Mouse (Mus musculus) urinary bladder, postnatal 36 days (tissue): Measurements from ENCODE around the gene Gm9376.

Experiments used
- DNase-seq, 2 experiments: peaks; one replicate each; pipeline ENCODE4 v3.0.0; 2022; ENCODE audit warnings: low spot score in 2 of 2, mixed read lengths in 1 of 2

Gm9376 gene

GRCm38 (mm10) chr14:118282272-118282671 is 15.5 kb downstream of the Gm9376 start:
- DNase-seq: no peak

DNA sequence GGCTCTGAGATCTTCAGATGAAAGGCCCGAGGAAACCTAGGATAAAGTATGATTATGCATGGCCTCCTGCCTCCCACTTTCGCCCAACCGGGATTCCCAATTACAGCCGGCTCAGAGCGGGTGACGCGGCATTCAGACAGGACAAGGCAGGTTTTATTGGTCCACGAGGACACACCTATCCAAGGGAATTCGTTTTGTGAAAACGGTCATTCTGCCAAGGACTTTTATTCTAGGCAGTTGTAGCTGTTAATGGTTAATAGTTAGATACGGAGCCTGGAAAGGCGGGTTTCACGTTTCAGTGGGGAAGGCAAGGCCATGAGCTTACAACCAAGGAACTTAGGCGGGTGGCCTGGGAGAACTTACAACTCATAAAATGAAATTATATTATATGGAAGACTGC is 16.2 kb downstream of the Gm9376 start:
- no peak for DNase-seq

DNA sequence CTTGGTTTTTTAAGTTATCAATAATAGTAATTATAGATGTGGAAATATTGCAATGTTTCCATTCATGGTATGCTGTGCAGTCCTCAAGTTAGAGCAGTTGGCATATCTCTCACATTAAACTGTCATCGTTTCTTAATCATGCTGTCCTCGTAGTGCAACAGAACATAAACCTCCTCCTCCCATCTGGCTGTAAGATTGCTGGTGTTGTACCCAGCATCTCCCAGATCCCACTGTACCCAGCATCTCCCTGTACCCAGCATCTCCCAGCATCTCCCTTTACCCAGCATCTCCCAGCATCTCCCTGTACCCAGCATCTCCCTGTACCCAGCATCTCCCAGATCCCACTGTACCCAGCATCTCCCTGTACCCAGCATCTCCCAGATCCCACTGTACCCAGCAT is 19.3 kb downstream of the Gm9376 start:
- DNase-seq: no peak

- DNase-seq: no peak
These were observed 22.4 kb downstream of the Gm9376 start for GRCm38 (mm10) chr14:118289133-118289532.

- no peak for DNase-seq
These were observed 23.2 kb downstream of the Gm9376 start for GRCm38 (mm10) chr14:118290009-118290408.

- DNase-seq: no peak
These were observed 35.8 kb downstream of the Gm9376 start for GRCm38 (mm10) chr14:118302606-118303005.

DNA sequence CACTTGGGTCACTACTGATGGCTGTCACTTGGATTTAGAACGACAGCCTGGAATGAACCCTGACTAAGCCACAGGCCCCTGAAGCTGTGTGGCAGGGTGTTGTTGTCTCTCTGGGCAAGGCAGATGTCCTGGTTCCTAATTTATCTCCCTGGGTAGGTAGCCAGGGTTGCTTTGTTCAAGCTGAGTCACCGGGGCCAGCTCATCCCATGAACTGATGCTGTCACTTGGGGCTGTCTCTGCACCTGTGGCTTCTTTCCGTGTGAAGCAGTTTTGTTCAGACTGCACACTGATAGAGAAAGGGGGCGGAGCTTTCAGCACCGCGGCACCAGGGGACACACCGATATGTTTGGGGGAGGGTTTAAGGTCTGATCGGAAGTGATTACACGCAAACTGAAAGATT is 37.8 kb downstream of the Gm9376 start:
- no peak for DNase-seq

GRCm38 (mm10) chr14:118305951-118306350 is 39.2 kb downstream of the Gm9376 start:
- DNase-seq: no peak

DNA sequence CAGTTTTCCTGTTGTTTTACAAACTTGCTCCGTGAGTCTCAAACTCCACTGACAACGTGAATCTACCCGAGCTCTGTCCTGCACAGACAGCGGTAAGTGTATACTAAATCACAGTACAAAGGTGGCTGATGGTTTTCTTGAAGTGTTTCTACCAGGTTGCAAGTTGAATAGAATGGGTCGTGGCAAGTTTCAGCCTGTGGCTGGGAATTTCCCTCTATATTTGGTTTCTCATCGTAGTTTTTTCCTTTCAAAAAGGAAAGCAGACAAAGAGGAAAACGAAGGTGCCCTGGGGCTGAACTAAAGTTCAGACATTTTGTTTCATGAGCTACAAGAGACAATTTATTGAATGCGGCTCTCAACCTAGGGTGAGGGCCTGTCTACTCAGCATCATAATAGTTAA is 40.3 kb downstream of the Gm9376 start:
- no peak for DNase-seq

- no peak for DNase-seq
These were observed 44.9 kb downstream of the Gm9376 start for GRCm38 (mm10) chr14:118311703-118312102.

DNA sequence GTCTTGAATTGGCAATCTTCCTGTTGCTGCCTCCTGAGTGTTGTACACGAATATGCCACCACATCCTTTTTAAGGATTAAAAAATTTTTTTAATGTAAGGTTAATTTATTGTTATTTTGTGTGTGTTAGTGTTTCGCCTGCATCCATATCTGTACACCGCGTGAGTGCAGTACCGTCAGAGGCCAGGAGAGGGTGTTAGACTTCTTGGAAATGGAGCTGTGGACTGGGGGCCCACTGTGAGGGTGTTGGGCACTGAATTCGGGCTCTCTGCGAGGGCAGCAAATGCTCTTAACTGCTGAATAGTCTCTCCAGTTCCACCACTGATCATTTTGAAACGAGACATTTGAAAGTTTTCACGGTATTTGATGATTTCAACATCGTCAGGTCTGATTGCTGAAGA is 45.9 kb downstream of the Gm9376 start:
- no peak for DNase-seq

DNA sequence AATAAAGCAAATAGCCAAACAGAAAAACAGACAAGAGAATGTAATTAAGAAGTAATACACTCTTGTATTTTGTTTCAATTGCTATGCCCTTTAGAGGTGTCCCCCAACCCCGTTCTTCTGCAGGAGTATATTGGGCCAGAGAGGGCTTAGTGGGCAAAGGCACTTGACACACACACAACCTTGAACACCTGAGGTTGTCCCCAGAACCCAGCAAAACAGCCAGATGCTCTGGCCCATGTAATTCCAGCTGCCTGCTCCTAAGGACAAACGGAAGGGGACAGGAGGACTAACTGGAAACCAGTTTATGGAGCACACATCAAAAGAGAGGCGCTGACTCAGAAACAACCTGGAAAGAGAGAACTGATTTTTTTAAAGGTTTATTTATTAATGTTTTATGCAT is 47.2 kb downstream of the Gm9376 start:
- DNase-seq: no peak

- no peak for DNase-seq
These were observed 50.5 kb downstream of the Gm9376 start for GRCm38 (mm10) chr14:118317260-118317659.
